Comparison of ENCODE assay signal across 12 mouse cellular contexts in genomic region chr6:127219446-127219802, GRCm38 (mm10).
"Had no signal": no experiment of that assay in that cellular context is flagged by ENCODE, and none has a peak within 500 bp of the region (broad histone marks: within the 10 kb centered on the region; RNA-seq: fewer than 3 reads in every experiment).

No protein-coding gene starts in this region.

- H3K4me1 ChIP-seq: midbrain, embryonic 12.5 days had no signal

- H3K9me3 ChIP-seq: limb, embryonic 13.5 days; midbrain, embryonic 12.5 days had no signal

- ATAC-seq: midbrain, embryonic 16.5 days had no signal

- DNase-seq: kidney, postnatal 36 days; layer of hippocampus, adult 9-11 months; layer of hippocampus, postnatal 36 days; left cerebral cortex, postnatal 4 days; lung, adult 18-20 months; thymus, postnatal 4 days had no signal

- H3K36me3 ChIP-seq: limb, embryonic 13.5 days; midbrain, embryonic 12.5 days had no signal

- H3K4me3 ChIP-seq: limb, embryonic 13.5 days; midbrain, embryonic 12.5 days had no signal

- H3K4me2 ChIP-seq: limb, embryonic 13.5 days; midbrain, embryonic 12.5 days had no signal

- H3K27me3 ChIP-seq: limb, embryonic 13.5 days; midbrain, embryonic 12.5 days had no signal

- H3K27ac ChIP-seq: kidney, postnatal 0 days; limb, embryonic 13.5 days; liver, embryonic 14.5 days; midbrain, embryonic 12.5 days; stomach, postnatal 0 days had no signal

- H3K9ac ChIP-seq: limb, embryonic 13.5 days; liver, embryonic 14.5 days; midbrain, embryonic 12.5 days had no signal
